Mouse (Mus musculus) 3T3-L1 (cell line): ENCODE measurements at regions not wholly inside any gene's neighbourhood (a gene's known extent, or its start where the extent isn't known, plus 50 kb on each side); places are given as distances from the start of the nearest gene placed in this dataset.

Source experiments
- DNase-seq: peaks from one replicate; pipeline ENCODE4 v3.0.0-alpha.2; 2015; ENCODE audit warnings: low read depth, low spot score

DNA sequence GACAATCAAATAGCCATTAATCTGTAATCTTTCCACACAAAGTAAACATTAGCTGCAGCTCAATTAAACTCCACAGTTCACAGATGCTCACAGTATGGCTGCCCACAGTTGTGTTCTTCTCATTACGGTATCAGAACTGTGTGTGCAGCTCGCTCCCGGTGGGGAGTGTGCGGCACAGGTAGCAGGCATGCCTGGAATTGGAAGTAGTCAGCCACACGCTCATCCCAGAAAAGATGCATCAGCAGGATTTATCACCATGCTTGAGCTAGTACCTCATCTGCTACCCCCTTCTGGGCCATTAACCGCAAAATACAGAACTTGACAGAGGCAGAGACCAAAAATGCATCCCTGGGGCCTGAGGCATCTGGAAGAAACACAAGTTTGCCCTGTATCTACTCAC, 437.8 kb downstream of the Adam3 start:
- DNase-seq, result no peak

DNA sequence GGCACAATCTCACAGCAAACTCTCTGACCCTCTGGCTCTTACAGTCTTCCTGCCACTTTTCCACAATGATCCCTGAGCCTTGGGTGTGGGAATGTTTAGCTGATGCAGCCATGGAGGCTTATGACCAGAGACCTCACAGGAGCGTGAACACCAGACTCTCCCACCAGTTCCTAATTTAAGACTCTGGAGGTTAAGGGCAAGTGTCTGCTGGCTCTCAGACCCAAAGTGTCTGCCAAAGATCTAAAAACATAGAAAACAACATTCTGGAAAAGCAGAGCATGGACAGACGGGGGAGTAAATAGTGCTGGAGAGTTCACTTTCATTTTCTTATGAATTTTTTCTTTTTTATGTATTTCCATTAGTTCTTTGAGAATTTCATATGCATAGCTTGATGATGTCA, 440.7 kb downstream of the Adam3 start:
- no peak for DNase-seq

DNA sequence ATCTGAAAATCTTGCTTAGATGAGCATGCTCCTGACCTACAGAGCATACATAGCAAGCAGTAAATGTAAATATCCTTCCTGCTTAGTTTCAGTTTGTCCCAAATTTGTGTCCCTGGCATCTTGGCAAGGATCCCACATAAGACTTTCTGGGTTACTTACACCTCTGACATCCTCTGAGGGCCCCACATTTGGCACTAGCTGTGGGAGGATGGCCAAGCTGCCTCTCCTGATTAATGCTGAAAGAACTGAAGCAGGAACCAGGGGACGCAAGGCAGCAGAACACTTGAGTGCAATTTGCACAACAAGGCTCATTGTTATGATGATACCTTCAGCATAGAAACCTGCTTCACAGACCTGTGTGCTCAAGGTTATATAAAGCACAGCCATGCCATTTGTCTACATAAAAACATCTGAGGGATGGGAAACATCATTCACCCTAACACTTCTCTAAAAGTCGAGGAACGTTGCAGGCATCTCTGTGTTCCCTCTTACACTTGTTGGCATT, 441.7 kb downstream of the Adam3 start:
- no peak for DNase-seq

DNA sequence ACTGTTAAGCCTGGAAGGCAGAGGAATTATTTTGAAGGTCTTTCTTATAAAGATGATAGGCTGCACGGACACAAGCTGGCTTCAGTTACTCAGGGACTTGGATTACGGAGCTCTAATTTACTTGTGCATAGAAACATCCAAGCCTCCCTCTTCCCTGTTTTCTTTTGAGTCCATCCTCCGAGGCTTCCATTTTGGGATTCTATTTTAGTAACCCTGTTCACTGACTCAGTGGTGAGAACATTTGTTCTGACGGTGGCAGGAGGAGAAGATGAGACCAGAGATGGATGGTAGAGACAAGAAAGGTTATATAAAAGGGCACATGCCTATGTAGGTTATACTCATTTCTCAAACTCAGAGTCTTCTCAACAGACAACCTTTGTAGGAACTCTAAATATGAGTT, 445.4 kb downstream of the Adam3 start:
- no peak for DNase-seq

DNA sequence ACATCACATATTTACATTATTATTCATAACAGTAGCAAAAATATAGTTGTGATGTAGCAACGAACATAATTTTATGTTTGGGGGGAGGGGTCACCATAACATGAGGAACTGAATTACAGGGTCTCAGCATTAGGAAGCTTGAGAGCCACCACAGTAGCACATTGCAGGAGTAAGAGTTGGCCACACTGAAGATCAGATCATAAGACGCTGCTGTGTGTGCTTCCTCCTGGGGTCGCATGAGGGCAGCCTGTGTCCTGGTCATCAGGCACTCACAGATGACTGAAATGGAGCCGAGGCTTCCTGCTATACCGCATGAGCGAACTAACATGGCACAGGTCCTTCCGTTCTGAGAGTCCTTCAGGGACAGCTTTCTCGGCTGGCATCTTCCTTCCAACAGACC, 447.3 kb downstream of the Adam3 start:
- no peak for DNase-seq

DNA sequence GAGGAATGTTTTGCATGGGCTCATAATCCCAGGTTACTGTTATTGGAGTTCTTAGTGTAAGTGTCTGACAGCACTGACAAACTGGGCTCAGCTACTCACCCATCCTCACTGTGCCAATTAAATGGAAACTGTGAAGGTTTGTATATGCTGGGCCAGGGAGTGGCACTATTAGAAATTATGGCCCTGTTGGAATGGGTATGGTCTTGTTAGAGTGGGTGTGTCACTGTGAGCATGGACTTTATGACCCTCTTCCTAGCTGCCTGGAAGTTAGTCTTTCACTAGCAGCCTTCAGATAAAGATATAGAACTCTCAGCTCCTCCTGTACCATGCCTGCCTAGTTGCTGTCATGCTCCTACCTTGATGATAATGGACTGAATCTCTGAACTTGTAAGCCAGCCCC, 464.3 kb downstream of the Adam3 start:
- DNase-seq, result no peak

DNA sequence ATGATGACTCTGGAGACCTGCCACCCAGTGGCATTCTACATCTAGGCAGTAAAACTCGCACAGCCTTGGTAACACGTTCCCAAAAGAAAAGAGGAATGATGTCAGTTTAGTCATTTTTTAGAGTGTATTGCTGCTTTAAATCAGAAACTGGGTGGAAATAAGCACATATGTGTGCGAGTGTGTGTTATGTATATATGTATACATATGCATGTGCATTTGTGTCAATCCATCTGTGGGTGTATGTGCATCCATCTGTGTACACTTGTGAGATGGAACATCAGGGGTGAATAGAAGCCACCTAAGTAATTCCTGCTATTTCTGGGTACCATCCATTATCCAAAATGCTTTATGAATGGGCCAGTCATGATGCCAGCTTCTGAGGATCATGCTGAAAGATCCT, 467.0 kb downstream of the Adam3 start:
- DNase-seq, result no peak

DNA sequence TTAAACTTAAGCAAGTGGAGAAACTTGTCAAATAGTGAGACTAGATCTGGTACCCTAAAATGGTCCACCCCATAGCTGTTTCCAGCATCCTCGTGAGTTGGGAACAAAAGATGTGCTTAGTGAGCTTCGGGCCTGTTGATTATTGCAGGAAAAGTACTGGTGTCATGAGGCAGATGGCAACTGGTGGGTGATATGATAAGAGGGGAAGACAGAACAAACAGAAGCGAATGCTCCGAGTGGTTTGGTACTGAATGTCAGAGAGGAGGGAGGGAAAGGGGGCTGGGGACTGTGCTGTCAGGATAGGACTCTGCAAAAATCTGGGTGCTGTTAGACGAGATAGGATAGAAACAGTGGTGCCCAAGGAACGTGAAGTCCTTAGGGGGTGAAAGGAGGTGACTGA, 483.4 kb downstream of the Adam3 start:
- DNase-seq, result no peak

DNA sequence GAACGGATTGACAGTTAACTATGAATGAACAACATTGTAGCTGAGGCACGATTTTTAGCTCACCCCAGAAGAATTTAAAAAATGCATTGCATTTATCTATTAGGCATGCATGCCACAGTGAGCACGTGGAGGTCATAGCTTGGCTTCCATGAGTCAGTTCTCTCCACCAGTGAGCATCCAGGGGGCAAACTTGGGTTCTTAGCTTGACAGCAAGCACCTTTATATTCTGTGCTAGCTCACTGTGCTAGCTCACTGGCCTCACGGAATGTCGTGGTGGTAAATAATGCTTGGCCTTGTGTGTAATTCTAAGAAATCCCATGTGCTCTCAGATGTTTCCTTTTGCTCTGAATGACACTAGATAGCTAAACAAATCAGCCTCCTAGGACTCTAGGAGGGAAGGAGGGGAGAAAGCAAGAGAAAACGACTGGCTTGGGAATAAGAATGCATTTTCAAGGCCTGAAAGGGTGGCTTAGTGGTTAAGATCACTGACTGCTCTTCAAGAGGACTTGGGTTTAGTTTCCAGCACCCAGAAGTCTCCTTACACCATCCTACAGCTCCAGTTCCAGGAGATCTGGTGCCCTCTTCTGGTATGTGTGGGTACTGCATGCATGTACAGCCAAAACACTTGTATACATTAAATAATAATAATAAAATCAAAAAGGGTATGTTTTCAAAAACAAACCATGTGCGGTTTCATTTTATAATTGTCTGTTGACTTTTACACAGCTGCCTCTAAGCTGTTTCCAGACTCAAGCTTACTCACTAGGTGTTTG, 485.3 kb downstream of the Adam3 start:
- peak; percentile 20 for DNase-seq

DNA sequence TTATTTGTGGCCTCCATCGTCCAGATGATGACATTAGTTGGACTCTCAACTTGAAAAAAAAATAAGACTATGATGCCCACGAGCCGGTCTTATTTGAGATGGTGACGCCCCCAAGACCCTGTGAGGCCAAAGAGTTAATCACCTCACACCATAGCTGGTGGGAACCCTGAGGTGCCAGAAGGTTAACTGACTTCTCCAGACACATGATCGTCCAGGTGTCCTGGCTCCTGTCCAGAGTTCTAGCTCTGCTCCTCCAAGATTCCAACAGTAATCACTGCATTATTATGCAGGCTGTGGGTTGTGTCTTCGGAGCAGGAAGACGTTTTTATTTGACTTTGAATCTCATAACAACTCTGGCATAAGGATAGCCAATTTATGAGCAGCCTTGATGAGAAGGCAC, 490.7 kb downstream of the Adam3 start:
- no peak for DNase-seq

DNA sequence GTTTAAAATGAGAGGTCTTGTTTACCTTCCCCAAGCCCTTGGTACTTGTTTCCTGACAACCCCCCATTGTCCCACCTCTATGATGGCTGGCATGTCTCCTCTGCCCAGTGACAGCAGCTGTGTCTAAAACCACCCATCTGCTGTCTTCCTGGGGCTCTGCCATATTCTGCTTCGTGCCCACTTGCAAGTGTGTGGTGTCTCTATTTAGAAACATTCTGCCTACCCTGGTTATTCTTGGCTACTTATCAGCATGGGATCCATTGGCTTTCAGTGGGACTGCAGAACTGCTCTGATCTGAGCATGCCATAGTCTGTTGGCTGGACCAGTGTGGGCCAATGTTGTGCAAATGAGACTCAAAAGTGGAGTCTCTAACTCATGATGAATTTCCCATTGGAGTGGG, 497.5 kb downstream of the Adam3 start:
- DNase-seq, result no peak

DNA sequence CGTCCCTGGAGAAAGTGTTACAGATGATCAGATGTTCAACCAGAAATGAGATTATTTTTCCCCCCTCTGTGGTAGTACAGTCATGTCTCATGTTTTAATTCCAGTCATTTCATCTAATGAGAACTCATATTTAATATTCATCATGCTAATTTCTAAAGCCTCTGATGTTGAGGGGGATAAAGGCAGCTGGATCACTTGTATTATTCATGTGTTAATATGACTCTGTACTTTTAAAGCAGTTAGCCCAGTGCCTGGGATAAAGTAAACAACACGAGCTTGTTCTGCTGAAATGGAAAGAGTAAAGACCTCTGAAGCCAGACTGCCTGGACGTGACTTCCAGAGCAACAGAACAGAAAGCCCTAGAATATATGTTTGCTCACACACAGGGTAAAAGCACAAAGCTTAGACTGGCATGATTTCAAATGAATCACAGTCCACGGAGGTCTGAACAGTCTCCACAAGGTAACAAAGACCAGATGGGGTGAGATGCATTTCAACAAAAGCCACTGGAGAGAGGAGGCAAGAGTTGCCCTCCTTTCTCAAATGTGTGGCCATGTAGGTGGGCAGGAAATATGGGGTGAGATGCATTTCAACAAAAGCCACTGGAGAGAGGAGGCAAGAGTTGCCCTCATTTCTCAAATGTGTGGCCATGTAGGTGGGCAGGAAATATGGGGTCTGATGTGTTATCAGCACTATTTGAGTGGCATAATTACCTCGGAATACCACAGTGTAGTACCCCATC, 498.1 kb downstream of the Adam3 start:
- DNase-seq, result peak; percentile 22

DNA sequence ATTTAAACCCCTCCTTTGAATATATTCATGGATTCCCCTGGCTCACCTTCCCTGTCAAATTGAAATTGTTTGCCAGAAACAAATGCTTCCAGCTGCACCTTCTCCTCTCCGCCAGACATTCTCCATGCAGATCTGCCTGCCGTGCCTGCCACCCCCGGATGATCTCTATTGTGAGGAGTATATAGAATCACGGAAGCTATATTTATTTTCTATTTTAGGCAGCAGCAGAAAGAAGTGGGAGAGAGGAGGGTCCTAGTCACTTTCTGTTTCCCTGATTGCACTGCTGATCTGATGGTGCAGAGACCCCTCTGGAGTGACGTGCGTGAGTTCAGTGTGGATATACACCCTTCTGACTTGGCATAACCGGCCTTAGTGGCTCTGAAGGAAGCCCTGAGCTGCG, 505.4 kb downstream of the Adam3 start:
- DNase-seq, result no peak

DNA sequence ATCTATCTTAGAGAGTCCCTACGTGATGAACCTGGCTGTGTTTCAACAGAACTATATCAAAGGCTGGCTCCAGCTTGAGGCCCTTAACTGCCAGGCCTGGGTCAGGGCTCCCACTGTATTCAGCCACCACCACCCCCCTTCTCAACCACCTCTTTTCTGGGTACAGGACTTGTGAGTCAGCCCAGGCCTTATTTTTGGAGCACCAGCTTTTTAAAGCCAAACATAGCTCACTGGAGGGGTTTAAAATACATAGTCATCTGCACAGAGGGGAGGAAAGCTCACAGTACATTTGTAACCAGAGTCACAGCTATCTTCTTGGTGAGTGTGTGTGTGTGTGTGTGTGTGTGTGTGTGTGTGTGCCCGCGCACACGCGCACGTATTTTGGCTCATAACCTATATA, 509.0 kb downstream of the Adam3 start:
- DNase-seq, result no peak

DNA sequence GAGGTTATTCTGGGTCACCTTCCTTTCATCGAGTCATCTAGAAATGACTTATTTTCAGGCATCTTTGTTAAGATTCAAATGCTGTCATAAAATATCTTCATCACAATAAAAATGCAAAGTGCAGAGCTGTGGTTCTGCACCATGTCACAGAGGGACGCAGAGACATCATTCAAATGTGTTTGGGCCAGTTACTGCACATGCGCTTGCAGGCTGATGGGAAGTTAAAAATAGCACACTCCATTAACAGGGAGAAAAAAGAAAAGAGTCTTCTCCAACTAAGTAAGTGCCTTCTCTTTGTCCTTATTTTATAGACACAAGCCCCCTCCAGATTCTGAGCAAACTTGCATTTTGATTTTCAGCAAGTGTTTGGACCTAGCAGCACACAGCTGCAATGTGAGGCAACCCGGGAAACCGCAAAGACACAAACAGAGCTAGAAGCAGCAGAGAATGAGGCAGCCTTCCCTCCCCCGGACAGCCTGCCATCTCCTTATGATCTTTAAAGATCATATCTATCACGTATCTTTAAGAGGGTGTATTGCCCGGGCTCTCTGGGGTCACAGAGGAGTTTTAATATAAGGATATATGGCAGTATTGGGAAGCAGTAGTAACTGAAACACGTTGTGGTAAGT, 510.0 kb downstream of the Adam3 start:
- no peak for DNase-seq

DNA sequence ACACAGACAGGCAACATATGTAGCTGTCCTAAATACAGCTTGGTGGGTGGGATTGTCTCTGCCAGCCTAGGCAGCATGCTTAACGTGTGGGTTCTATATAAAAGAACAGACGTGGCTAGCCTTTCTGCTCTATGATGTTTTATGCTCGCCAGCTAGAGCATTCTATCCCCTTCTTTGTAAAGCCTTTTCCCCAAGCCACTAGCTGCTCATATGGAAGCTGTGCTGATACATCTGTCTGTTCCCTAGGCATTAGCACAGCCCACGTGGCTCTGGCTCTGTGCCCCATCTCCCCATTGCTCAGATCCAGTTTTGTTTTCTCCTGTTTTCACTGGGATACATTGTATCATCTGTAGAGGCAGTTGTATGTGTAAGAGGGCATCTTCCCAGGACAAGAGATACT, 511.3 kb downstream of the Adam3 start:
- no peak for DNase-seq

DNA sequence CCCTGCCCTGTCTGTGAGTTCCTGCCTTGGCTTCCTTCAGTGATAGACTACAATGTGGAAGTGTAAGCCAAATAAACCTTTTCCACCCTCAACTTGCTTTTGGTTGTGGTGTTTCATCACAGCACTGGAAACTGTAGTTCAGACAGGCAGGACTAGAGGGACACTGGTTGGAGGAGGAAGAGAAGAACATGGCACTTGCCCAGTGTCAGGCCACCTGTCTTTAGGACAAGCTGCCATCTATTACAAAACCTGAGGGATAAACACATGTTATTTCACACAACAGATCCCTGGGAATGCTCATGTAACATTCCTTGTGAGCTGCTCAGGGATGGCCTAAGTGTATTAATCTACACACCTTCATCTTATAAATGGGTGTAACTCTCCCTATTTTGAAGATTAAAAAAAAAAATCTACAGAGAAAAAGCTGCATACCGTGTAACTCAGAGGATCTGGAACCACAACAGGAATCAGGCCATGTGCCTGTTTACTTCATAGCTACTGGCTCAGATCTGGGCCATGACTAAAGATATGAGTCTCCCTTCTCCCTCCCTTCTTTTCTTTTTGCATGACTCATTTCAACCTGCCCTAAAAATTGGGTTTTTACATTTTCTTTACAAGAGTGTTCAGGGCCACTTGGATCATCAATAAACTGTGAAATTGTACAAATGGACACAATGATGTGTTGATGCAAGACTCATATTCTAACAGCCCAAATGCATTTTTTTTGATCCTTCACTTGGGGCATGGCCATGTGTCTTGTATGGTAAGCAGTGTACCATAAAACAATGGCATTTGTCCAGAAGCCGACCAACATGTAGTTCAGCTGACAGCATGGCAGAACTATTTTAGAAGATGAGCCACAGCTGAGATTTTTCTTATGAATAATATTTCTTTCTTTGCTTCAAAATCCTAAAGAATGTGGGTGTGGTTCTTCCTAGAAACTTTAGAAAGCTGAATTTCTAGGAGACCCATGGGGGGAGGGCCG, 513.1 kb downstream of the Adam3 start:
- peak; percentile 22 for DNase-seq

DNA sequence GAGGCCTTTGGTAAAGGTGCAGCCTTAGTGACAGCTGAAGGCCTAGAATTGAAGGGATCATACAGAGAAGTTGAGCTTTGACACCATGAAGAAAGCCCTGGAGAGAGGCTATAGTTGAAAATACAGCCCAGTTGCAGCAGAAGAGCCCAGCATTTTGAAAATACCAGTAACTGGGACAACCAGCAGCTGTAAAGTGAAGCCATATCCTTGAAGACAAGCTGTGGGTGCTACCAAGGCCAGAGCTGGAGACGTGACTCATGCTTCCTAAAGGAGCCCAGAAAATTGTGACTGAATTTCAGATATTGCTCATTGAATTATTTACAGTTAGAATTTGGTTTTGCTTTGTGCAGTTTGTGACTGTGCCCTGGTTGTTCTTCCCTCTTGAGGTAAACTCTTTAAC, 514.6 kb downstream of the Adam3 start:
- no peak for DNase-seq
